Mouse (Mus musculus): ENCODE measurements at regions not wholly inside any gene's neighbourhood (a gene's known extent, or its start where the extent isn't known, plus 50 kb on each side); places are given as distances from the start of the nearest gene placed in this dataset.

DNA sequence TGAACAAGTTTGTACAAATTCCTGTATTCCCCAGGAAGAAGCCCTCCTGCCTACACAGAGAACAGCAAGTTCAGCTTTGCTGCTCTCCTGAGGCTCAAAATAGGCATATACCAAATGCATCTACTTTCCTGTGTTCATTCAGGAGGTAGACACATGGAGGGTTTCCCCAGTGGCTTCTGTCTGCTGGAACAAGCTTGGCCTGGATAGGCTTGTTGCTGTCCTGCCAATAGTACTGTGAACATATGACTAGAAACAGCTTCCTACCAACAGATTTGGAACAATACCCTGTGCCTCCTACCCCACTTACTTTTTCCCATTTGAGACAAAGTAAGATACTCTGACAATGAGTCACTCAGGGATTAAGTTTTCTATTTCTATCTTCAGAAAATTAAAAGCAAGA lies 93.8 kb upstream of the Wdpcp start:
- no peak for DNase-seq (ENCODE audit: low read depth)

DNA sequence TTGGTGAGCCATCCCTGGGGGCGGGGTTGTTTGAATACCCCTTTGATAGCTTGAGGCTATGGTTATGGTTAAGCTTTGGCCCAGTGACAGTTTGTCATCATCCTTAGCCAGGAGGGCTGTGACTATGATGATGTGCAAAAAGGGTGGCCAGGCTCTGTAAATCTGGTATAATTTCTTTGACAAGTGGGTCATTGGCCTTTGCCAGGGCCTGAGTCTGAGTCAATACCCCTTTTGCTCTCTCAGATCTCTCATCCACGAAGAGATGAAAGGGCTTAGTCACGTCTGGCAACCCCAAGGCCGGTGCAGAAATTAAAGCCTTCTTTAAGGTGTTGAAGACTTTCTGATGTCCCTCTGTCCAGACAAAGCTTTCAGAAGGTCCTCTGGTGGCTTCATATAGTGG lies 99.7 kb upstream of the Ugp2 start:
- no peak for DNase-seq (ENCODE audit: low read depth)

DNA sequence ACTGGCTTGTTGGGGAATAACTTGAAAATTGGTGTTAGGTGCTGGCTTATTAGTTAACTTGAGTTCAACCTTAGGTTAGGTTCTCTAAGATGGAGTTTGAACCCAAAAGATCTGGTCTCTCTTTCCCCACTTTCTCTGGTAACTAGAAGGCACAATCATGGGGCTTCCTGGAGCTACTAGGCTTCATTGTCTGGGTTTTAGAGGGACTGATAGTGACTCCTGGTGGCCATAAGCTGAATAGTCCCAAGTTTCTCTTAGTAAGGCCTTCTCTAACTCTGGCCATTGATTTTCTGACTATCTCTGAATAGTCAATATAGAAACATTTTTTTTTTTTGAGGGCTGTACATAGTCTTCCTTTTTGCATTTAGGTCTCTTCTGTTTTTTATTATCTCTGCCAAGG lies 97.5 kb upstream of the Ugp2 start:
- DNase-seq (ENCODE audit: low read depth): peak; percentile 14

DNA sequence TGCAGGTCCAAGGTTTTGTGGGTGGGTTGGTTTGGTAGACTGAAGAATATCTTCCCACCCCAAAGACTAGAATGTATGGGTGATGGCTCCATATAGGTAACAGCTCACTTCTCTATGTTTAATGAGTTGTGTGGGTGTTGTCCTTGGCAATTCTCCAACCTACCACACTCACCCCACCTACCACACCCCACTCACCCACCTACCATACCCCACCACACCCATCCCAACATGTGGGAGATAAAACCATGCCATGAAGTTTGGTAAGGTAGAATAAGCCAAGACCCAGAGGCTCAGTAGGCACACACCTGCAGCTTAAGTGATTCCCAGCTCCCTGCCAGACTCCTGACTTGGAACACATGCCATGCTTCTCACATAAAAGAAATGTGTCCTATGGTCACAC lies 89.0 kb upstream of the Ugp2 start:
- DNase-seq (ENCODE audit: low read depth): no peak

DNA sequence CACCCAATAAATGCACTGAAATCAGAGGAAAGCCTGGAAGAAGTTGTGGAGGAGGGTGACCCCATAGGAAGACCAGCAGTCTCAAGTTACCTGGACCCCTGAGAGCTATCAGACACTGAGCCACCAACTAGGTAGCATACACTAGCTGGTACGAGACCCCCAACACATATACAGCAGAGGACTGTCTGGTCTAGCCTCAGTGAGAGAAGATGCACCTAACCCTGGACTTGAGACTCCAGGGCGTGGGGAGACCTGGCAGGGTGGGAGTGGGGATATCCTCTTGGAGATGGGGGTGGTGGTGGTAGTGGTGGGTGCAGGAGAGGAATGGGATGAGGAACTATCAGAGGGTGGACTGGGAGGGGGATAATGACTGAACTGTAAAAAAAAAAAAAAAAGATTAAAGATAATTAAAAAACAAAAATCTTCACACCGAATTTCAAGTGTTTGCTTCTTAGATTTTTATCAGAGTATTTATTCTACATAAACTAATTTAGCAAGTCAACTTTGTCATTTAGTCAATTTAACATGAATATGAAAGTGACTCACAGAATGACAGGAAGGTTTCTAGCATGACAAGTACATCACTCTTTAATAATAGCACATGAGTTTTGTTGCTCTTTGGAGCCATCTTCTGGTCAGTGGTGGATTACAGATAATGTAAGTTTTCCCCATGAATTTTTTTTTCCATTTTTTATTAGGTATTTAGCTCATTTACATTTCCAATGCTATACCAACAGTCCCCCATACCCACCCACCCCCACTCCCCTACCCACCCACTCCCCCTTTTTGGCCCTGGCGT lies 82.5 kb upstream of the Ugp2 start:
- peak; percentile 42 for DNase-seq (ENCODE audit: low read depth)

DNA sequence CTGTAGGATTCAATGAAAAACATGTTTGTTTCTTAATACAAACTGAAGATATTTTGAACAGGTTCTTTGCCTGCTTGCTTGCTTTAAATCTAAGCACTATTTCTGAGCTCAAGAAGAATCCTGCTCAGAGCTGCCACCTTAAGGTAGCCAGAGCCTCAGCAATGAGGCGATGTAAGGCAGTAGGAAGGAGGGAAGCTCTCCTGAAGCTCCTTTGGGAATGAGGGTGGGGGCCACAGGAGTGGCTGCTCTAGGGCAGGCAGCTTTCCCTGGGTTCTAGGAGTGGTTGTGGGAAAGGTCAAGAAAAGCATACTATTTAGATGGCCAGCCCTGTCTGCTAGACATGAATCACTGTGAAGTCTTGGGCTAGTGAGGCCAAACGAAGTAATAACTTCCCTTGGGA lies 62.7 kb upstream of the Ugp2 start:
- DNase-seq (ENCODE audit: low read depth): no peak

DNA sequence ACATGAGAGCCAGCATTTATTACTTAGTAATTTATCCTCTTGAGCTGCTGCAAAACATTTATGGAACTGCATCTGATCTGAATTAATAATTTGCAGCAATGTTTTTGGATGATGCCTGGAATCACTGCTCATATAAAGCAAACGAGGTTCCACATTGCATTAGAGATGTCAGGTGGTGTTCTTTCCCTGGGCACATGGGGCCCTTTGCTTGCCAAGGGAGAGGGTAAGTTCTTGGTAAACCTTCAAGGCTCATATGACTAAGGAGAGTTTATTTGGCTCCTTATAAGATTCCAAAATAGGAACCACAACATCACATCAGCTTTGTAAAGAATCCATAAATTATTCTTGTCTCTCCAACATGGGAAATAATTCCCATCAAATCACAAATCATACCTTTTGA lies 59.0 kb upstream of the Ugp2 start:
- DNase-seq (ENCODE audit: low read depth): no peak

DNA sequence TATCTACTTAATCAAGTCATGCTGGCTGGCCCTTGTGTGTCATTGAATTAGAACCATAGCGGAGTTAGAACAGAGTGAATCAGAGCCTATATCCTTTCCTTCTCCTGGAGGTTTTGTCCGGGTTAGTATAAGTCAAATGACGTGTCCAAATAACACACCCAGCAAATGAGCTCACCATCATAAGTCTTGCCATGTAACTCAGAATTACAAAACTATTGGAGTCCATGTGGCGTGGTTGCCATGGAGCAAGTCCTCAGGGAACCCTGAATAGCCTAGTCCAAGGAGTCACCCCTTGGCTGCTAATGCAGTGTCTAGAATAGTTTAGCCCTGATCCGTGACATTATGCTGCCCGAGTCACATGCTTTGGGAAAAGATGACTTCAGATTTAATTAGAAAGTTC lies 57.7 kb upstream of the Ugp2 start:
- no peak for DNase-seq (ENCODE audit: low read depth)

DNA sequence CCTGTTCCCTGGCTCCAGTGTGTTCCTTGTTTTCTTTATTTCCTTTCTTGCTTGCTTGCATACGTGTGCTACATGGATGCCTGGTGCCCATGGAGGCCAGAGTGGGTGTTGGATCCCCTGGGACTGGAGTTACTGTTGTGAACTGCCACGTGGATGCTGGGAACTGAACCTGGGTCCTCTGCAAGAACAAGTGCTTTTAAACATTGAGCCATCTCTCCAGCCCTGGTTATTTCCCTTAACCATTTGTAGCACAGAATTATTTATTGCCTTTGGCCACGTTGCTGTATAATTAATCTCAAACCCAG lies 57.0 kb upstream of the Ugp2 start:
- no peak for DNase-seq (ENCODE audit: low read depth)

DNA sequence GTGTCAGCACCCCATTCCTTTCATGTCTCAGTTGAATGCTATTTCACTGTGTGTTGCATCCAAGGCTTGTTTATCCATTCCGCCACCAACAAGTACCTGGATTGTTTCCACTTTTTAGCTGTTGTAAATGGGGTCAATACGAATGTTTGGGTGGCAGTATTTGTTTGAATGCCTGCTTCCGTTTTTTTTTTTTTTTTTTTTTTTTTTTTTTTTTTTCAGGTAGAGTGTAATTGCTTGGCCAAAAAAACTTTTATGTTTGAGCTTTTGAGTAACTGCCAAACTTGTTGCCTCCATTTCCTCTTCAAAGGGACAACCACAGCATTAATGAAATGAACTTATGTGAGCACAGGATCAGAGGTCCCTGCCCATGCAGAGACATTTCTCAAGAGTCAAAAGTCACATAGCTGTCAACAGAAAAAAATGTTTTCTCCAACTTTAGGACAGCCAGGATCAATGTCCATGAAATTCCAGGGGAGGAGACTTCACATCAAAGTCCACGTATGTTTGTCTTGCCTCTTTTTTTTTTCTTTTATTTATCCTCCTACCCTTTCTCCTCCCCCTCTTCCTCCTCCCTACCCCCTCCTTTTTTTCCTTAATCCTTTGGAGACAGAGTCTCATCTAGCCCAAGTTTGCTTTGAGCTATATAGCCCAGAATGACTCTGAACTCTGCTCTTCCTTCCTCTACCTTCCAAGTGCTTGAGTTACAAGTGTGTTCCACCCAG lies 56.5 kb upstream of the Ugp2 start:
- no peak for DNase-seq (ENCODE audit: low read depth)

DNA sequence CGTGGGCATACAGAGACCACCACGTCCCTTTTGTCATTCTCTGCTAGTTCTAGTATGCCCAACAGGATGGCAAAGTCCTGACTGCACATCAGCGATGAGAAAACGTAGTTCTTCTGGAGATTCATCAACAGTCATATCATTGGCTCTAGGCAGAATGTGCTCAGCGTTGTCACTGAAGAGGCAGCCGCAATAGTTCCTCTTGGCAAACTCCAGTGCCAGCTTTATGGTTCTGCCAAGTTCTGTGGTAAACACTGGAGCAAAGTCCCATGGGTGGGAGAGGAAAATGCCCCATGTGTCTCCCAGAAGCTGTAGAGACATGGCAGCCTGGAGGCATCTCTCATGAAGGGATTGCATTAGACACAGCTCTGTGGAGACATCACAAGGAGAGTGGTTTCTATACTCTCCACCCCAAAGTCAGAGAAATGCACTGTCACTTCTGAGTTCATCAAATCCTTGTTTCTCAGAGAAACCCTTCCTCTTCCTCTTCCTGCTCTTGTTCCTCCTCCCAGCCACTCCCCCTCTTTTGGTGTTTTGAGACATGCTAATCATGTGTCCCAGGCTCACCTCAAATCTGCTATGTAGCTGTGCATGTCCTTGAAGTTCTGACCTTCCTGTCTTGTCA lies 54.6 kb upstream of the Ugp2 start:
- DNase-seq (ENCODE audit: low read depth): no peak

DNA sequence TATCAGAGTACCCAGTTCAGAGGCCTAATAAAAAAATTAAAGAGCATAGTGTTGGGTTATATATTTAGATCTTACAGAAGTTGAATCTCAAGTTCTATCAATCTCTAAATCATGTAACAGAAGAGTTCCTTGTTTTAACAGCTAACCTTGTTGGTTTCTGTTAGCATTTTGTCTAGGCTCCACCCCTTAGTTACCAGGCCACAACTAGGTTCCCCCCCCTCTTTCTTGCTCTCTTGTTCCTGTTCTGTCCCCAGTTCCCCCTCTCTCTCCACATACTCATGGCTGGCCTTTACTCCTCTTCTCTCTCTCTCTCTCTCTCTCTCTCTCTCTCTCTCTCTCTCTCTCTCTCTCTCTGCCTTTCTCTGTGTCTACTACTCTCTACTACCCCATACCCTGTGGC lies 53.3 kb upstream of the Ugp2 start:
- no peak for DNase-seq (ENCODE audit: low read depth)

DNA sequence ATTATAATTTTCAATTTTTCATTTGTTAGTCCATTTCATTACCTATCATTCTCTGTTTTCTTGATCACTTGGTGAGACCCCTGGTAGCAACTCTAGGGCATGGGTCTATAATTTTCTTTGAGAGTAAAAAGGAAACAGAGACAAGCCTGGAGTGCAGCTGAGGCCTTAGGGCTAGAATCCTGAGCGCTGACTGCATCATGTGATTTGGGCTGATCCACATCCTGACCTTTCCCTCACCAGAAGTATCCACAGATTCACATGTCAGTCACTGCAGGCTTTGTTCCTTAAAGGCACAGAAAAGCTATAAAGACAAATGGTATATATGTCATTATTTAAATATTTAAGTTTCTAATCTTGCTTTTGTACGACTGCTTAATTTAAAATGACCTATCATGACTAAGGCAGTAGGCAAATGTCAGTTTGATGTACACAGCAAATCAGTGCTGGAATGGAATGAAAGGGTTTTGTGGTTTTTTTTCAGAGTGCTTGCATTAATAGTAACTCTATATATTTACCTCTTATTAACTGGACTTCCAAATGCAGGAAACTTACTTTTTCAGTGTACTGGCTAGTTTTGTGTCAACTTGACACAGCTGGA lies 51.4 kb upstream of the Ugp2 start:
- no peak for DNase-seq (ENCODE audit: low read depth)
